Mouse (Mus musculus) heart, embryonic 10.5 days (tissue): ENCODE measurements around the gene Frem1. TPM values are rescaled to one million over a fixed set of nuclear protein-coding genes. Genes with fewer than 3 reads are reported as not detected.

Experiments used
- DNase-seq: peaks from one replicate; pipeline ENCODE4 v3.0.0-alpha.2; 2017; ENCODE audit warnings: low spot score
- H3K27ac ChIP-seq: fragments of 300-500 bp; sonication (generic); 2 replicates; pipeline ENCODE4 v1.5.1; 2016; ENCODE audit warnings: mild to moderate bottlenecking
- H3K27me3 ChIP-seq: fragments of 300-500 bp; sonication (generic); 2 replicates; pipeline ENCODE4 v1.6.1; 2016; ENCODE audit warnings: mild to moderate bottlenecking; ENCODE audit not compliant: poor library complexity, insufficient read depth, severe bottlenecking
- H3K36me3 ChIP-seq: fragments of 300-500 bp; sonication (generic); 2 replicates; pipeline ENCODE4 v1.6.1; 2016; ENCODE audit warnings: mild to moderate bottlenecking, moderate library complexity
- H3K4me1 ChIP-seq: fragments of 300-500 bp; sonication (generic); 2 replicates; pipeline ENCODE4 v1.6.1; 2016; ENCODE audit warnings: mild to moderate bottlenecking
- H3K4me3 ChIP-seq: fragments of 300-500 bp; sonication (generic); 2 replicates; pipeline ENCODE4 v1.5.1; 2016; ENCODE audit warnings: mild to moderate bottlenecking, moderate library complexity
- H3K9me3 ChIP-seq: fragments of 300-500 bp; sonication (generic); 2 replicates; pipeline ENCODE4 v1.6.1; 2016; ENCODE audit warnings: mild to moderate bottlenecking, moderate library complexity
- WGBS: fragments of 180-500 bp; shearing (Covaris S2); methylation state at CpG from one replicate; pipeline ENCODE4 v1.1.7; 2016; 5-methylcytosine and 5-hydroxymethylcytosine counted together
- polyA plus RNA-seq: library from polyadenylated mRNA; unstranded; fragments of >200 nt; fragmentation: Nextera tagmentation; extraction: Ambion mirVana; gene quantifications from 2 replicates; pipeline ENCODE4 v1.2.1, GENCODE M21; 2016

Gene Frem1
- polyA plus RNA-seq, 1 experiment from 2014 or later, result 9.8 TPM

- Histone ChIP-seq H3K27ac (no peak overlapping the region), H3K27me3 (no peaks in the 10 kb centered on the region), H3K4me1 (no peaks in the 10 kb centered on the region), H3K9me3 (no peaks in the 10 kb centered on the region), H3K36me3 (no peaks in the 10 kb centered on the region), H3K4me3 (no peak overlapping the region)
- no peak for DNase-seq
- WGBS, result 64% methylated on average over 4 of the region's 4 CpGs
Observed at GRCm38 (mm10) chr4:82875532-82875931, 176.6 kb downstream of the Frem1 start.

GRCm38 (mm10) chr4:82874791-82875190, 177.3 kb downstream of the Frem1 start:
- H3K27me3 ChIP-seq, result no peaks in the 10 kb centered on the region
- no peaks in the 10 kb centered on the region for H3K9me3 ChIP-seq
- 65% methylated on average over 4 of the region's 4 CpGs for WGBS
- H3K27ac ChIP-seq, result no peak overlapping the region
- no peak overlapping the region for H3K4me3 ChIP-seq
- H3K4me1 ChIP-seq, result no peaks in the 10 kb centered on the region
- H3K36me3 ChIP-seq, result no peaks in the 10 kb centered on the region
- DNase-seq, result no peak

- DNase-seq, result no peak
- 75% methylated on average over 4 of the region's 4 CpGs for WGBS
Observed at GRCm38 (mm10) chr4:82872548-82872947, 179.6 kb downstream of the Frem1 start.

GRCm38 (mm10) chr4:82872121-82872520, 180.0 kb downstream of the Frem1 start:
- 43% methylated on average over 6 of the region's 6 CpGs for WGBS
- H3K27me3 ChIP-seq, result no peaks in the 10 kb centered on the region

More at GRCm38 (mm10) chr4:82872548-82872947, 179.6 kb downstream of the Frem1 start:
- Histone ChIP-seq H3K9me3 (no peaks in the 10 kb centered on the region), H3K4me3 (no peak overlapping the region), H3K27me3 (no peaks in the 10 kb centered on the region), H3K4me1 (no peaks in the 10 kb centered on the region), H3K36me3 (no peaks in the 10 kb centered on the region), H3K27ac (no peak overlapping the region)

GRCm38 (mm10) chr4:82870931-82871330, 181.2 kb downstream of the Frem1 start:
- no peaks in the 10 kb centered on the region for H3K36me3 ChIP-seq
- no peak for DNase-seq
- 71% methylated on average over 6 of the region's 6 CpGs for WGBS
- no peaks in the 10 kb centered on the region for H3K4me1 ChIP-seq
- H3K4me3 ChIP-seq, result no peak overlapping the region
- no peaks in the 10 kb centered on the region for H3K27me3 ChIP-seq
- no peaks in the 10 kb centered on the region for H3K9me3 ChIP-seq
- no peak overlapping the region for H3K27ac ChIP-seq

More at GRCm38 (mm10) chr4:82872121-82872520, 180.0 kb downstream of the Frem1 start:
- Histone ChIP-seq H3K9me3 (no peaks in the 10 kb centered on the region), H3K4me3 (no peak overlapping the region), H3K4me1 (no peaks in the 10 kb centered on the region), H3K27ac (no peak overlapping the region), H3K36me3 (no peaks in the 10 kb centered on the region)
- DNase-seq, result no peak

GRCm38 (mm10) chr4:82867731-82868445, 184.3 kb downstream of the Frem1 start:
- H3K36me3 ChIP-seq, result no peaks in the 10 kb centered on the region
- no peaks in the 10 kb centered on the region for H3K9me3 ChIP-seq
- no peak overlapping the region for H3K4me3 ChIP-seq
- DNase-seq, result no peak
- H3K27me3 ChIP-seq, result no peaks in the 10 kb centered on the region
- WGBS, result 81% methylated on average over 5 of the region's 5 CpGs
- H3K27ac ChIP-seq, result no peak overlapping the region
- no peaks in the 10 kb centered on the region for H3K4me1 ChIP-seq

GRCm38 (mm10) chr4:82867111-82867510, 185.0 kb downstream of the Frem1 start:
- no peaks in the 10 kb centered on the region for H3K9me3 ChIP-seq
- no peaks in the 10 kb centered on the region for H3K4me1 ChIP-seq
- H3K36me3 ChIP-seq, result no peaks in the 10 kb centered on the region
- DNase-seq, result no peak
- no peak overlapping the region for H3K4me3 ChIP-seq
- H3K27ac ChIP-seq, result no peak overlapping the region
- H3K27me3 ChIP-seq, result no peaks in the 10 kb centered on the region
- WGBS, result 52% methylated on average over 4 of the region's 4 CpGs

- Histone ChIP-seq H3K36me3 (no peaks in the 10 kb centered on the region), H3K9me3 (no peaks in the 10 kb centered on the region), H3K27ac (no peak overlapping the region), H3K27me3 (no peaks in the 10 kb centered on the region), H3K4me1 (no peaks in the 10 kb centered on the region), H3K4me3 (no peak overlapping the region)
- DNase-seq, result no peak
- 77% methylated on average over 8 of the region's 8 CpGs for WGBS
Observed at GRCm38 (mm10) chr4:82864974-82865699, 187.0 kb downstream of the Frem1 start.

- Histone ChIP-seq H3K27ac (no peak overlapping the region), H3K4me3 (no peak overlapping the region), H3K9me3 (no peaks in the 10 kb centered on the region), H3K27me3 (no peaks in the 10 kb centered on the region), H3K4me1 (peaks cover 8% of the 10 kb centered on the region; the same call in 1 of the 2 replicates), H3K36me3 (no peaks in the 10 kb centered on the region)
- WGBS, result 90% methylated on average over 8 of the region's 8 CpGs
- DNase-seq, result no peak
Observed at GRCm38 (mm10) chr4:82863316-82863715, 188.8 kb downstream of the Frem1 start.

GRCm38 (mm10) chr4:82861451-82861850, 190.7 kb downstream of the Frem1 start:
- Histone ChIP-seq H3K4me3 (no peak overlapping the region), H3K36me3 (no peaks in the 10 kb centered on the region), H3K9me3 (no peaks in the 10 kb centered on the region), H3K27me3 (no peaks in the 10 kb centered on the region), H3K27ac (no peak overlapping the region), H3K4me1 (peaks cover 8% of the 10 kb centered on the region; the same call in 1 of the 2 replicates)
- DNase-seq, result no peak
- WGBS, result 83% methylated on average over 2 of the region's 2 CpGs

- Histone ChIP-seq H3K4me3 (no peak overlapping the region), H3K9me3 (no peaks in the 10 kb centered on the region), H3K4me1 (peaks cover 8% of the 10 kb centered on the region; the same call in 1 of the 2 replicates), H3K27me3 (no peaks in the 10 kb centered on the region), H3K36me3 (no peaks in the 10 kb centered on the region), H3K27ac (no peak overlapping the region)
- 37% methylated on average over 3 of the region's 3 CpGs for WGBS
- no peak for DNase-seq
Observed at GRCm38 (mm10) chr4:82860566-82860965, 191.6 kb downstream of the Frem1 start.

GRCm38 (mm10) chr4:82859131-82860125, 192.7 kb downstream of the Frem1 start, which contains the start of gene Zdhhc21:
Zdhhc21 (minus strand) TSS chr4:82859958.
- WGBS, result under 1% methylated on average over 80 of the region's 82 CpGs
- peak within 1 kb of the TSS; percentile 91 for H3K4me3 ChIP-seq
- H3K27ac ChIP-seq, result peak within 1 kb of the TSS; percentile 97
- DNase-seq, result peak; percentile 85
- H3K9me3 ChIP-seq, result no peaks in the 10 kb centered on the region
- H3K36me3 ChIP-seq, result no peaks in the 10 kb centered on the region
- H3K4me1 ChIP-seq, result peaks cover 9% of the 10 kb centered on the region; the same call in 1 of the 2 replicates
- H3K27me3 ChIP-seq, result no peaks in the 10 kb centered on the region
